Comparison of ENCODE assay signal across 20 mouse cellular contexts in genomic region chr1:74384525-74384924, GRCm38 (mm10). TPM values are rescaled to one million over a fixed set of nuclear protein-coding genes. Genes with fewer than 3 reads are reported as not detected.
"Had no signal": no experiment of that assay in that cellular context is flagged by ENCODE, and none has a peak within 500 bp of the region (broad histone marks: within the 10 kb centered on the region; RNA-seq: fewer than 3 reads in every experiment).

No protein-coding gene starts in this region.

- H3K27ac ChIP-seq: lung, embryonic 15.5 days; macrophage; midbrain, embryonic 13.5 days; midbrain, embryonic 15.5 days; neural tube, embryonic 13.5 days; neural tube, embryonic 15.5 days had no signal

- ATAC-seq: liver, postnatal 0 days; lung, postnatal 0 days; midbrain, embryonic 13.5 days; midbrain, embryonic 15.5 days had no signal

- H3K4me3 ChIP-seq: lung, embryonic 15.5 days; midbrain, embryonic 13.5 days; midbrain, embryonic 15.5 days; neural tube, embryonic 13.5 days; neural tube, embryonic 15.5 days had no signal

- H3K36me3 ChIP-seq: lung, embryonic 15.5 days; midbrain, embryonic 13.5 days; midbrain, embryonic 15.5 days; neural tube, embryonic 13.5 days; neural tube, embryonic 15.5 days had no signal

- H3K27me3 ChIP-seq: lung, embryonic 15.5 days; neural tube, embryonic 15.5 days had no signal

- H3K4me2 ChIP-seq: lung, embryonic 15.5 days; midbrain, embryonic 11.5 days; midbrain, embryonic 13.5 days; midbrain, embryonic 15.5 days; neural tube, embryonic 13.5 days; neural tube, embryonic 15.5 days had no signal

- DNase-seq: liver, postnatal 0 days; lung, adult 2 months; lung, postnatal 14 days; lung, postnatal 36 days; retina, postnatal 1 day; right cerebral cortex, adult 18-20 months; right cerebral cortex, postnatal 25 days; right cerebral cortex, postnatal 4 days; spleen, adult 18-20 months; thymus, adult 18-20 months; thymus, postnatal 14 days; thymus, postnatal 36 days had no signal

- H3K9me3 ChIP-seq: lung, embryonic 15.5 days; midbrain, embryonic 13.5 days; midbrain, embryonic 15.5 days; neural tube, embryonic 13.5 days; neural tube, embryonic 15.5 days had no signal

- H3K9ac ChIP-seq: liver, postnatal 0 days; lung, embryonic 15.5 days; midbrain, embryonic 13.5 days; midbrain, embryonic 15.5 days; neural tube, embryonic 13.5 days; neural tube, embryonic 15.5 days had no signal

RNA-seq across cellular contexts. Expression of gene Catip, which starts 22.6 kb away (rescaled TPM):
- polyA plus RNA-seq: liver, postnatal 0 days had no signal
